Mouse (Mus musculus) E14TG2a.4 (cell line): ENCODE results near the gene Cbx8.

Experiments
- CTCF ChIP-seq: conservative IDR thresholded peaks from 2 replicates; pipeline ENCODE4 v1.5.1; 2014; ENCODE audit warnings: low read length
- NANOG ChIP-seq: IDR thresholded peaks from 2 replicates; pipeline ENCODE4 v1.6.1; 2014; ENCODE audit warnings: borderline replicate concordance, low read length, mixed read lengths
- POU5F1 ChIP-seq: IDR thresholded peaks from 2 replicates; pipeline ENCODE4 v1.6.1; 2014; ENCODE audit warnings: low read length, borderline replicate concordance

GRCm38 (mm10) chr11:119087301-119088082 is 46.7 kb upstream of the Cbx8 start:
- TF ChIP-seq CTCF (no peak), POU5F1 (no peak), NANOG (no peak)
